Mouse (Mus musculus): Measurements from ENCODE around the gene Olfr866.

The Olfr866 gene

GRCm38 (mm10) chr9:20027935-20028334, at the start of gene Olfr866:
Olfr866 (minus strand) TSS chr9:20028035.
- no peak for DNase-seq (ENCODE audit: low spot score)

GRCm38 (mm10) chr9:20073523-20074177, 45.8 kb upstream of the Olfr866 start:
- no peak for DNase-seq (ENCODE audit: low spot score)

GRCm38 (mm10) chr9:20071291-20071690, 43.5 kb upstream of the Olfr866 start:
- no peak for DNase-seq (ENCODE audit: low spot score)

- no peak for DNase-seq (ENCODE audit: low spot score)
Observed at GRCm38 (mm10) chr9:20070236-20070635, 42.4 kb upstream of the Olfr866 start.

- no peak for DNase-seq (ENCODE audit: low spot score)
Observed at GRCm38 (mm10) chr9:20057462-20057861, 29.6 kb upstream of the Olfr866 start, which contains the start of gene Olfr867. Olfr867 (minus strand) TSS chr9:20057562.

- DNase-seq (ENCODE audit: low spot score) = no peak
Observed at GRCm38 (mm10) chr9:20047964-20048363, 20.1 kb upstream of the Olfr866 start.

Data from urinary bladder, postnatal 10 days (tissue).